Mouse (Mus musculus): ENCODE results near the gene Nhej1. TPM values are rescaled to one million over a fixed set of nuclear protein-coding genes. Genes with fewer than 3 reads are reported as not detected.
A peak's percentile ranks its signal among the peaks of the same experiment; 100 is the strongest.

The Nhej1 gene
- polyA plus RNA-seq, 1 experiment from 2014 or later: 8.8 TPM

- no peak for ATAC-seq (replicated peaks; ENCODE audit: extremely low read depth, insufficient read depth, low FRiP score)
- H3K4me1 ChIP-seq (ENCODE audit: control insufficient read depth, insufficient read depth, low read length): no peaks in the 10 kb centered on the region
- whole genome bisulfite sequencing: 3% methylated on average over 18 of the region's 18 CpGs
- H3K36me3 ChIP-seq (ENCODE audit: control insufficient read depth, insufficient read depth): no peaks in the 10 kb centered on the region
- H3K4me2 ChIP-seq (ENCODE audit: low read depth, low read length): peak within 1 kb of the TSS; percentile 12; the same call in 1 of the 2 replicates
- no peak within 1 kb of the TSS for H3K27ac ChIP-seq (ENCODE audit: low read length)
- no peaks in the 10 kb centered on the region for H3K9me3 ChIP-seq (replicated peaks; ENCODE audit: control insufficient read depth, low read length)
- no peak within 1 kb of the TSS for H3K9ac ChIP-seq (ENCODE audit: low read length)
- H3K4me3 ChIP-seq (ENCODE audit: low read length): no peak within 1 kb of the TSS
- peaks cover 42% of the 10 kb centered on the region for H3K27me3 ChIP-seq (ENCODE audit: control insufficient read depth, insufficient read depth, low read length)
These were observed 189.6 kb downstream of the Nhej1 start, which contains the start of gene Cfap65 for GRCm38 (mm10) chr1:74935402-74935801. Gene Cfap65, minus strand, starts transcription at chr1:74935599.

DNA sequence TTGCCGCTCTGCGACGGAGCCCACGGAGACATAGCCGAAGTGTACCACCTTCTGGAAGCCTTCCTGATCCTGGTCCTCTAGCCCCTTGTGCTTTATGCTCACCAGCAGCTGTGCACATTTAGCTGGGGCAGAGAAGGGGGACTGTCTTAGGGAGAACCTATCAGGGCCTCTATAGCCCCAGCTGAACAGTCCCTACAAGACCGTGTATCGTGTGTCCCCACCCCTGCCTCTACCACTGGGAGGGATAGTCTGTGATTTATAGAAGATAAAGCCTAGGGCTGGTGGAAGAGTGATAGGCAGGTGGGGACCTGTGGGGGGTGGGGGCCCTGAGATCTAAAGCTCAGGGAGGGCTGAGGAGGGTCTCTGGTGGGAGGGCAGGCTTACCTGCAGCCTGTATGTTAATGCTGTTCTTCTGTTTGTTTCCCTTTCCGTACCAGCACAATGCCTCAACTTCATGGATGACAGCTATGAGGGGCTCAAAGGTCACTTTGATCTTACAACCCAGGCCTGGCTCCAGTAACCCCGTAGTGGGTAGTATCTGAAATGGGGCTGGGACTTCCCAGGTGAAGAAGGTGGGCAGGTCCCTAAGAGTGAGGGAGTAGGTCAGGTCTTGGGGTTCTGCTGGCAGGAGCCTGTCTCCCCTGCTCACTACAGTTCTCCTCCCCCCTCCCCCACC lies 197.2 kb downstream of the Nhej1 start:
- no peak for ATAC-seq (replicated peaks; ENCODE audit: extremely low read depth, insufficient read depth, low FRiP score)
- Histone ChIP-seq H3K27me3 (ENCODE audit: control insufficient read depth, insufficient read depth, low read length) (peaks cover 24% of the 10 kb centered on the region), H3K9ac (ENCODE audit: low read length) (no peak overlapping the region), H3K9me3 (replicated peaks; ENCODE audit: control insufficient read depth, low read length) (no peaks in the 10 kb centered on the region), H3K4me2 (ENCODE audit: low read depth, low read length) (no peak overlapping the region), H3K4me1 (ENCODE audit: control insufficient read depth, insufficient read depth, low read length) (no peaks in the 10 kb centered on the region), H3K36me3 (ENCODE audit: control insufficient read depth, insufficient read depth) (no peaks in the 10 kb centered on the region), H3K4me3 (ENCODE audit: low read length) (no peak overlapping the region), H3K27ac (ENCODE audit: low read length) (no peak overlapping the region)
- 75% methylated on average over 9 of the region's 9 CpGs for WGBS

GRCm38 (mm10) chr1:74926721-74927120 lies 198.3 kb downstream of the Nhej1 start:
- Histone ChIP-seq H3K4me3 (ENCODE audit: low read length) (no peak overlapping the region), H3K27ac (ENCODE audit: low read length) (no peak overlapping the region), H3K9ac (ENCODE audit: low read length) (no peak overlapping the region), H3K9me3 (replicated peaks; ENCODE audit: control insufficient read depth, low read length) (no peaks in the 10 kb centered on the region), H3K36me3 (ENCODE audit: control insufficient read depth, insufficient read depth) (no peaks in the 10 kb centered on the region), H3K4me1 (ENCODE audit: control insufficient read depth, insufficient read depth, low read length) (no peaks in the 10 kb centered on the region), H3K4me2 (ENCODE audit: low read depth, low read length) (no peak overlapping the region), H3K27me3 (ENCODE audit: control insufficient read depth, insufficient read depth, low read length) (peaks cover 18% of the 10 kb centered on the region)
- ATAC-seq (replicated peaks; ENCODE audit: extremely low read depth, insufficient read depth, low FRiP score): no peak; the same call in 1 of the 2 replicates
- WGBS: 32% methylated on average over 6 of the region's 6 CpGs

GRCm38 (mm10) chr1:74924464-74924863 lies 200.5 kb downstream of the Nhej1 start:
- WGBS: 67% methylated on average over 4 of the region's 4 CpGs
- Histone ChIP-seq H3K4me1 (ENCODE audit: control insufficient read depth, insufficient read depth, low read length) (no peaks in the 10 kb centered on the region), H3K27me3 (ENCODE audit: control insufficient read depth, insufficient read depth, low read length) (peaks cover 16% of the 10 kb centered on the region)

More at GRCm38 (mm10) chr1:74924464-74924863, 200.5 kb downstream of the Nhej1 start:
- H3K9me3 ChIP-seq (replicated peaks; ENCODE audit: control insufficient read depth, low read length): no peaks in the 10 kb centered on the region
- no peak overlapping the region for H3K4me3 ChIP-seq (ENCODE audit: low read length)
- no peak overlapping the region for H3K27ac ChIP-seq (ENCODE audit: low read length)
- H3K4me2 ChIP-seq (ENCODE audit: low read depth, low read length): no peak overlapping the region
- no peak for ATAC-seq (replicated peaks; ENCODE audit: extremely low read depth, insufficient read depth, low FRiP score)
- H3K36me3 ChIP-seq (ENCODE audit: control insufficient read depth, insufficient read depth): no peaks in the 10 kb centered on the region
- H3K9ac ChIP-seq (ENCODE audit: low read length): no peak overlapping the region

Other genes with a start within 250 kb of the Nhej1 start
- gene Fev, start 239.8 kb downstream of the Nhej1 start, polyA plus RNA-seq (2015; fragmentation: Nextera tagmentation; extraction: Ambion mirVana): 0.39 and 0.66 TPM in 2 replicates
- not detected in 2 replicates for gene Cryba2, start 232.1 kb downstream of the Nhej1 start, polyA plus RNA-seq (2015; fragmentation: Nextera tagmentation; extraction: Ambion mirVana)
- gene Cfap65, start 189.6 kb downstream of the Nhej1 start, polyA plus RNA-seq (2015; fragmentation: Nextera tagmentation; extraction: Ambion mirVana): 0.18 and 0.36 TPM in 2 replicates
- 0.14 and 0.17 TPM in 2 replicates for gene Ihh, start 173.5 kb downstream of the Nhej1 start, polyA plus RNA-seq (2015; fragmentation: Nextera tagmentation; extraction: Ambion mirVana)
- 1.1 TPM in 2 replicates for gene Slc23a3, start 8.7 kb upstream of the Nhej1 start, polyA plus RNA-seq (2015; fragmentation: Nextera tagmentation; extraction: Ambion mirVana)
- 39.2 and 40.9 TPM in 2 replicates for gene Cnppd1, start 17.5 kb upstream of the Nhej1 start, polyA plus RNA-seq (2015; fragmentation: Nextera tagmentation; extraction: Ambion mirVana)
- 33.9 TPM in 2 replicates for gene Retreg2, start 17.6 kb upstream of the Nhej1 start, polyA plus RNA-seq (2015; fragmentation: Nextera tagmentation; extraction: Ambion mirVana)
- 30.4 and 31.7 TPM in 2 replicates for gene Zfand2b, start 43.4 kb upstream of the Nhej1 start, polyA plus RNA-seq (2015; fragmentation: Nextera tagmentation; extraction: Ambion mirVana)
- 15.2 and 16.1 TPM in 2 replicates for gene Abcb6, start 55.2 kb upstream of the Nhej1 start, polyA plus RNA-seq (2015; fragmentation: Nextera tagmentation; extraction: Ambion mirVana)
- gene Ankzf1, start 67.0 kb upstream of the Nhej1 start, polyA plus RNA-seq (2015; fragmentation: Nextera tagmentation; extraction: Ambion mirVana): 22.8 and 32.0 TPM in 2 replicates
- gene Atg9a, start 67.0 kb upstream of the Nhej1 start, polyA plus RNA-seq (2015; fragmentation: Nextera tagmentation; extraction: Ambion mirVana): 31.7 and 34.9 TPM in 2 replicates
- gene Glb1l, start 85.6 kb upstream of the Nhej1 start, polyA plus RNA-seq (2015; fragmentation: Nextera tagmentation; extraction: Ambion mirVana): 7.7 and 8.8 TPM in 2 replicates
- 96.5 and 102 TPM in 2 replicates for gene Stk16, start 85.6 kb upstream of the Nhej1 start, polyA plus RNA-seq (2015; fragmentation: Nextera tagmentation; extraction: Ambion mirVana)
- 63.3 and 81.2 TPM in 2 replicates for gene Tuba4a, start 94.7 kb upstream of the Nhej1 start, polyA plus RNA-seq (2015; fragmentation: Nextera tagmentation; extraction: Ambion mirVana)
- 0.24 TPM in 1 of 2 replicates, not detected in the other for gene A630095N17Rik, start 106.9 kb upstream of the Nhej1 start, polyA plus RNA-seq (2015; fragmentation: Nextera tagmentation; extraction: Ambion mirVana)
- gene Dnajb2, start 111.2 kb upstream of the Nhej1 start, polyA plus RNA-seq (2015; fragmentation: Nextera tagmentation; extraction: Ambion mirVana): 45.6 and 46.0 TPM in 2 replicates
- gene Ptprn, start 139.3 kb upstream of the Nhej1 start, polyA plus RNA-seq (2015; fragmentation: Nextera tagmentation; extraction: Ambion mirVana): 0.44 and 0.62 TPM in 2 replicates
- 0.76 TPM in 1 of 2 replicates, not detected in the other for gene Resp18, start 153.2 kb upstream of the Nhej1 start, polyA plus RNA-seq (2015; fragmentation: Nextera tagmentation; extraction: Ambion mirVana)
- gene Dnpep, start 192.8 kb upstream of the Nhej1 start, polyA plus RNA-seq (2015; fragmentation: Nextera tagmentation; extraction: Ambion mirVana): 129 and 131 TPM in 2 replicates
- 469 and 480 TPM in 2 replicates for gene Des, start 235.1 kb upstream of the Nhej1 start, polyA plus RNA-seq (2015; fragmentation: Nextera tagmentation; extraction: Ambion mirVana)